Mouse (Mus musculus) small intestine, adult 2 months (tissue): Measurements from ENCODE around the gene Hs6st3.

ENCODE experiments used
- CTCF ChIP-seq: fragments of 200-500 bp; IDR thresholded peaks from 2 replicates; pipeline ENCODE4 v1.5.1; 2012; ENCODE audit warnings: low read depth, mild to moderate bottlenecking, control low read depth, inconsistent platforms, low read length, moderate library complexity, mixed read lengths; ENCODE audit not compliant: insufficient replicate concordance, insufficient read length; ENCODE audit errors: extremely low read depth
- POLR2A ChIP-seq: fragments of 200-500 bp; IDR thresholded peaks from 2 replicates; pipeline ENCODE4 v1.6.1; 2012; ENCODE audit warnings: low read depth, mild to moderate bottlenecking, control low read depth, inconsistent platforms, low read length, moderate library complexity

GRCm38 (mm10) chr14:119369274-119369673 is 231.1 kb downstream of the Hs6st3 start:
- TF ChIP-seq POLR2A = no peak
- TF ChIP-seq CTCF = no peak
